Mouse (Mus musculus): ENCODE results near the gene Pcca. TPM values are rescaled to one million over a fixed set of nuclear protein-coding genes. Genes with fewer than 3 reads are reported as not detected.

Gene Pcca
- polyA plus RNA-seq, 1 experiment from 2014 or later = 22.0 TPM

GRCm38 (mm10) chr14:122862623-122863022 lies 328.5 kb downstream of the Pcca start:
- no peak overlapping the region for H3K4me2 ChIP-seq (replicated peaks)
- no peak overlapping the region for H3K27ac ChIP-seq (replicated peaks)
- H3K27me3 ChIP-seq = no peaks in the 10 kb centered on the region
- ATAC-seq (ENCODE audit: insufficient number of reproducible peaks, low FRiP score, low TSS enrichment, low read depth) = no peak
- no peak overlapping the region for H3K4me3 ChIP-seq (replicated peaks)
- H3K9ac ChIP-seq = no peak overlapping the region
- no peaks in the 10 kb centered on the region for H3K9me3 ChIP-seq (replicated peaks)
- WGBS = 54% methylated on average over 4 of the region's 4 CpGs
- no peaks in the 10 kb centered on the region for H3K36me3 ChIP-seq
- H3K4me1 ChIP-seq = no peaks in the 10 kb centered on the region

- WGBS = 89% methylated on average over 4 of the region's 4 CpGs
- Histone ChIP-seq H3K27me3 (no peaks in the 10 kb centered on the region), H3K9ac (no peak overlapping the region), H3K9me3 (replicated peaks) (no peaks in the 10 kb centered on the region), H3K36me3 (no peaks in the 10 kb centered on the region), H3K4me2 (replicated peaks) (no peak overlapping the region), H3K27ac (replicated peaks) (no peak overlapping the region), H3K4me3 (replicated peaks) (no peak overlapping the region), H3K4me1 (no peaks in the 10 kb centered on the region)
- no peak for ATAC-seq (ENCODE audit: insufficient number of reproducible peaks, low FRiP score, low TSS enrichment, low read depth)
Observed at GRCm38 (mm10) chr14:122865462-122866129, 331.5 kb downstream of the Pcca start.

- no peaks in the 10 kb centered on the region for H3K9me3 ChIP-seq (replicated peaks)
- H3K27ac ChIP-seq (replicated peaks) = no peak overlapping the region
- no peaks in the 10 kb centered on the region for H3K36me3 ChIP-seq
- H3K4me3 ChIP-seq (replicated peaks) = no peak overlapping the region
- H3K4me1 ChIP-seq = 0 out of 2 replicates have a peak, but pooled peaks cover 3% of the 10 kb centered on the region
- no peaks in the 10 kb centered on the region for H3K27me3 ChIP-seq
- no peak; the same call in 1 of the 2 replicates for ATAC-seq (ENCODE audit: insufficient number of reproducible peaks, low FRiP score, low TSS enrichment, low read depth)
- no peak overlapping the region for H3K4me2 ChIP-seq (replicated peaks)
- 67% methylated on average over 4 of the region's 4 CpGs for WGBS
- H3K9ac ChIP-seq = no peak overlapping the region
Observed at GRCm38 (mm10) chr14:122867531-122868285, 333.6 kb downstream of the Pcca start.

- WGBS = 76% methylated on average over 6 of the region's 6 CpGs
- Histone ChIP-seq H3K27me3 (0 out of 2 replicates have a peak, but pooled peaks cover 2% of the 10 kb centered on the region), H3K27ac (replicated peaks) (no peak overlapping the region), H3K9ac (no peak overlapping the region), H3K4me3 (replicated peaks) (no peak overlapping the region), H3K9me3 (replicated peaks) (no peaks in the 10 kb centered on the region), H3K4me1 (0 out of 2 replicates have a peak, but pooled peaks cover 3% of the 10 kb centered on the region), H3K36me3 (no peaks in the 10 kb centered on the region), H3K4me2 (replicated peaks) (no peak overlapping the region)
- ATAC-seq (ENCODE audit: insufficient number of reproducible peaks, low FRiP score, low TSS enrichment, low read depth) = no peak
Observed at GRCm38 (mm10) chr14:122869831-122870230, 335.7 kb downstream of the Pcca start.

- no peak overlapping the region for H3K4me2 ChIP-seq (replicated peaks)
- ATAC-seq (ENCODE audit: insufficient number of reproducible peaks, low FRiP score, low TSS enrichment, low read depth) = no peak
Observed at GRCm38 (mm10) chr14:122871841-122872580, 337.9 kb downstream of the Pcca start.

GRCm38 (mm10) chr14:122872612-122873011 lies 338.5 kb downstream of the Pcca start:
- H3K4me1 ChIP-seq = 0 out of 2 replicates have a peak, but pooled peaks cover 3% of the 10 kb centered on the region
- no peak overlapping the region for H3K27ac ChIP-seq (replicated peaks)
- H3K4me3 ChIP-seq (replicated peaks) = no peak overlapping the region
- 57% methylated on average over 6 of the region's 6 CpGs for whole genome bisulfite sequencing
- H3K9me3 ChIP-seq (replicated peaks) = no peaks in the 10 kb centered on the region
- H3K36me3 ChIP-seq = no peaks in the 10 kb centered on the region
- H3K9ac ChIP-seq = no peak overlapping the region
- no peak overlapping the region for H3K4me2 ChIP-seq (replicated peaks)
- no peak for ATAC-seq (ENCODE audit: insufficient number of reproducible peaks, low FRiP score, low TSS enrichment, low read depth)
- 0 out of 2 replicates have a peak, but pooled peaks cover 2% of the 10 kb centered on the region for H3K27me3 ChIP-seq

More at GRCm38 (mm10) chr14:122871841-122872580, 337.9 kb downstream of the Pcca start:
- 51% methylated on average over 4 of the region's 4 CpGs for WGBS
- Histone ChIP-seq H3K27ac (replicated peaks) (no peak overlapping the region), H3K4me3 (replicated peaks) (no peak overlapping the region), H3K9me3 (replicated peaks) (no peaks in the 10 kb centered on the region), H3K9ac (no peak overlapping the region), H3K36me3 (no peaks in the 10 kb centered on the region), H3K27me3 (0 out of 2 replicates have a peak, but pooled peaks cover 2% of the 10 kb centered on the region), H3K4me1 (0 out of 2 replicates have a peak, but pooled peaks cover 3% of the 10 kb centered on the region)

GRCm38 (mm10) chr14:122875056-122875455 lies 340.9 kb downstream of the Pcca start:
- Histone ChIP-seq H3K4me2 (replicated peaks) (no peak overlapping the region), H3K4me1 (0 out of 2 replicates have a peak, but pooled peaks cover 3% of the 10 kb centered on the region), H3K27ac (replicated peaks) (no peak overlapping the region), H3K9ac (no peak overlapping the region), H3K9me3 (replicated peaks) (no peaks in the 10 kb centered on the region), H3K36me3 (no peaks in the 10 kb centered on the region), H3K4me3 (replicated peaks) (no peak overlapping the region), H3K27me3 (0 out of 2 replicates have a peak, but pooled peaks cover 2% of the 10 kb centered on the region)
- WGBS = 75% methylated on average over 8 of the region's 8 CpGs
- ATAC-seq (ENCODE audit: insufficient number of reproducible peaks, low FRiP score, low TSS enrichment, low read depth) = no peak

- H3K4me1 ChIP-seq = 0 out of 2 replicates have a peak, but pooled peaks cover 3% of the 10 kb centered on the region
- WGBS = 55% methylated on average over 6 of the region's 6 CpGs
- H3K36me3 ChIP-seq = no peaks in the 10 kb centered on the region
- no peaks in the 10 kb centered on the region for H3K9me3 ChIP-seq (replicated peaks)
- no peak overlapping the region for H3K4me3 ChIP-seq (replicated peaks)
- no peak overlapping the region for H3K4me2 ChIP-seq (replicated peaks)
- no peak overlapping the region for H3K27ac ChIP-seq (replicated peaks)
- 0 out of 2 replicates have a peak, but pooled peaks cover 2% of the 10 kb centered on the region for H3K27me3 ChIP-seq
- no peak overlapping the region for H3K9ac ChIP-seq
- peak; percentile 29; the same call in 1 of the 2 replicates for ATAC-seq (ENCODE audit: insufficient number of reproducible peaks, low FRiP score, low TSS enrichment, low read depth)
Observed at GRCm38 (mm10) chr14:122875636-122876035, 341.5 kb downstream of the Pcca start.

GRCm38 (mm10) chr14:122876163-122876562 lies 342.0 kb downstream of the Pcca start:
- WGBS = 3% methylated on average over 6 of the region's 6 CpGs
- Histone ChIP-seq H3K36me3 (no peaks in the 10 kb centered on the region), H3K4me3 (replicated peaks) (no peak overlapping the region), H3K4me2 (replicated peaks) (no peak overlapping the region), H3K27ac (replicated peaks) (no peak overlapping the region), H3K27me3 (0 out of 2 replicates have a peak, but pooled peaks cover 2% of the 10 kb centered on the region), H3K9me3 (replicated peaks) (no peaks in the 10 kb centered on the region), H3K9ac (no peak overlapping the region), H3K4me1 (0 out of 2 replicates have a peak, but pooled peaks cover 3% of the 10 kb centered on the region)
- ATAC-seq (ENCODE audit: insufficient number of reproducible peaks, low FRiP score, low TSS enrichment, low read depth) = peak; percentile 77; the same call in 1 of the 2 replicates

- Histone ChIP-seq H3K4me2 (replicated peaks) (no peak overlapping the region), H3K27ac (replicated peaks) (no peak overlapping the region), H3K9ac (no peak overlapping the region), H3K9me3 (replicated peaks) (no peaks in the 10 kb centered on the region), H3K36me3 (no peaks in the 10 kb centered on the region), H3K27me3 (0 out of 2 replicates have a peak, but pooled peaks cover 2% of the 10 kb centered on the region), H3K4me1 (peaks cover 5% of the 10 kb centered on the region; the same call in 1 of the 2 replicates), H3K4me3 (replicated peaks) (no peak overlapping the region)
- WGBS = 69% methylated on average over 7 of the region's 7 CpGs
- no peak for ATAC-seq (ENCODE audit: insufficient number of reproducible peaks, low FRiP score, low TSS enrichment, low read depth)
Observed at GRCm38 (mm10) chr14:122876723-122877122, 342.6 kb downstream of the Pcca start.
